Mouse (Mus musculus) hindbrain, embryonic 15.5 days (tissue): ENCODE measurements at regions not wholly inside any gene's neighbourhood (a gene's known extent, or its start where the extent isn't known, plus 50 kb on each side); places are given as distances from the start of the nearest gene placed in this dataset.

Experiments used
- ATAC-seq: fragments of 200-750 bp; cut with Nextera tagmentation; 2 replicates; pipeline ENCODE4 v1.8.0; 2017; ENCODE audit warnings: low read depth, moderate number of reproducible peaks, moderate TSS enrichment; ENCODE audit not compliant: low FRiP score
- H3K27ac ChIP-seq: fragments of 300-500 bp; sonication (generic); replicated peaks from 2 replicates; pipeline ENCODE4 v1.5.1; 2015; ENCODE audit warnings: mild to moderate bottlenecking, inconsistent platforms
- H3K27me3 ChIP-seq: fragments of 300-500 bp; sonication (generic); 2 replicates; pipeline ENCODE4 v1.6.1; 2015; ENCODE audit warnings: control low read depth, inconsistent platforms
- H3K36me3 ChIP-seq: fragments of 300-500 bp; sonication (generic); 2 replicates; pipeline ENCODE4 v1.6.1; 2015; ENCODE audit warnings: control low read depth, inconsistent platforms
- H3K4me1 ChIP-seq: fragments of 300-500 bp; sonication (generic); replicated peaks from 2 replicates; pipeline ENCODE4 v1.6.1; 2015; ENCODE audit warnings: control low read depth, inconsistent platforms
- H3K4me2 ChIP-seq: fragments of 300-500 bp; sonication (generic); 2 replicates; pipeline ENCODE4 v1.6.1; 2015; ENCODE audit warnings: moderate library complexity, mild to moderate bottlenecking, inconsistent platforms
- H3K4me3 ChIP-seq: fragments of 300-500 bp; sonication (generic); 2 replicates; pipeline ENCODE4 v1.5.1; 2015; ENCODE audit warnings: mild to moderate bottlenecking, inconsistent platforms
- H3K9ac ChIP-seq: fragments of 300-500 bp; sonication (generic); 2 replicates; pipeline ENCODE4 v1.6.1; 2015; ENCODE audit warnings: inconsistent platforms
- H3K9me3 ChIP-seq: fragments of 300-500 bp; sonication (generic); 2 replicates; pipeline ENCODE4 v1.6.1; 2016; ENCODE audit warnings: control low read depth, inconsistent platforms
- WGBS: fragments of 180-500 bp; shearing (Covaris S2); methylation state at CpG from one replicate; pipeline ENCODE4 v1.1.7; 2015; 5-methylcytosine and 5-hydroxymethylcytosine counted together

- Histone ChIP-seq H3K36me3 (no peaks in the 10 kb centered on the region), H3K4me2 (no peak overlapping the region), H3K27me3 (no peaks in the 10 kb centered on the region), H3K4me3 (no peak overlapping the region), H3K4me1 (peaks cover 12% of the 10 kb centered on the region), H3K9me3 (no peaks in the 10 kb centered on the region), H3K9ac (no peak overlapping the region), H3K27ac (no peak overlapping the region)
- ATAC-seq: no peak
- 92% methylated on average over 1 of the region's 1 CpGs for WGBS
These were observed 158.2 kb downstream of the Evx1 start for GRCm38 (mm10) chr6:52471384-52471957.

- Histone ChIP-seq H3K9ac (no peak overlapping the region), H3K36me3 (no peaks in the 10 kb centered on the region), H3K4me1 (peaks cover 12% of the 10 kb centered on the region), H3K27ac (no peak overlapping the region), H3K9me3 (no peaks in the 10 kb centered on the region), H3K27me3 (no peaks in the 10 kb centered on the region), H3K4me2 (no peak overlapping the region), H3K4me3 (no peak overlapping the region)
- WGBS: 74% methylated on average over 4 of the region's 4 CpGs
- ATAC-seq: no peak
These were observed 158.7 kb downstream of the Evx1 start for GRCm38 (mm10) chr6:52472008-52472407.

GRCm38 (mm10) chr6:52473042-52473589, 159.8 kb downstream of the Evx1 start:
- no peaks in the 10 kb centered on the region for H3K27me3 ChIP-seq
- H3K4me2 ChIP-seq: no peak overlapping the region
- no peaks in the 10 kb centered on the region for H3K36me3 ChIP-seq
- ATAC-seq: peak; percentile 27; the same call in 1 of the 2 replicates
- H3K27ac ChIP-seq: no peak overlapping the region
- no peak overlapping the region for H3K9ac ChIP-seq
- WGBS: 56% methylated on average over 12 of the region's 12 CpGs
- no peak overlapping the region for H3K4me3 ChIP-seq
- H3K9me3 ChIP-seq: no peaks in the 10 kb centered on the region
- H3K4me1 ChIP-seq: peaks cover 12% of the 10 kb centered on the region

DNA sequence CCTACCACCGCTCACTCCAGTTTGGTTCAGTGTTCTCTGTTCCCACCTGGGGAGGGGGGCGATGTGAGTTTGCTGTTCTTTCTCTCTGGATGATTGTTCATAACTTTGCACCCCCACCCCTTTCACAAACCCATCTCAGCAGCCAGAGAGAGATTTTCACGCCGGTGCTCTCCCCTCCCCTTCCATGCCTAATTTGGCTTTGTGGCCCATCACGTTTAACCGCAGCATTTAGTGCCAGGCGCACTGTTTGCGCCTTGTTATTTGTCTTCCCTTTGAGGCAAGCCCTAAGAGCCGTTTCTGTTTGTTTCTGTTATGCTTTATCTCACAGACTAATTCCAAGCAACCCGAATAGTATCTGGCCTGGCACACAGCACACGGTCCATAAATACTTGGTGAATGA, 160.6 kb downstream of the Evx1 start:
- H3K4me1 ChIP-seq: peaks cover 12% of the 10 kb centered on the region
- no peaks in the 10 kb centered on the region for H3K36me3 ChIP-seq
- H3K9me3 ChIP-seq: no peaks in the 10 kb centered on the region
- no peak overlapping the region for H3K4me2 ChIP-seq
- no peak overlapping the region for H3K4me3 ChIP-seq
- 33% methylated on average over 11 of the region's 11 CpGs for WGBS
- H3K27me3 ChIP-seq: no peaks in the 10 kb centered on the region
- H3K27ac ChIP-seq: no peak overlapping the region
- no peak for ATAC-seq
- H3K9ac ChIP-seq: no peak overlapping the region

GRCm38 (mm10) chr6:52475676-52476075, 162.4 kb downstream of the Evx1 start:
- no peak for ATAC-seq
- Histone ChIP-seq H3K4me2 (no peak overlapping the region), H3K9ac (no peak overlapping the region), H3K27ac (no peak overlapping the region), H3K9me3 (no peaks in the 10 kb centered on the region), H3K36me3 (no peaks in the 10 kb centered on the region), H3K4me3 (no peak overlapping the region), H3K27me3 (no peaks in the 10 kb centered on the region), H3K4me1 (peaks cover 12% of the 10 kb centered on the region)
- WGBS: 80% methylated on average over 8 of the region's 8 CpGs

GRCm38 (mm10) chr6:52476907-52477306, 163.3 kb downstream of the Hibadh start:
- WGBS: 71% methylated on average over 7 of the region's 7 CpGs
- Histone ChIP-seq H3K4me1 (peaks cover 12% of the 10 kb centered on the region), H3K4me2 (no peak overlapping the region), H3K9me3 (no peaks in the 10 kb centered on the region), H3K27me3 (no peaks in the 10 kb centered on the region), H3K36me3 (no peaks in the 10 kb centered on the region), H3K27ac (no peak overlapping the region), H3K9ac (no peak overlapping the region), H3K4me3 (no peak overlapping the region)
- ATAC-seq: no peak

DNA sequence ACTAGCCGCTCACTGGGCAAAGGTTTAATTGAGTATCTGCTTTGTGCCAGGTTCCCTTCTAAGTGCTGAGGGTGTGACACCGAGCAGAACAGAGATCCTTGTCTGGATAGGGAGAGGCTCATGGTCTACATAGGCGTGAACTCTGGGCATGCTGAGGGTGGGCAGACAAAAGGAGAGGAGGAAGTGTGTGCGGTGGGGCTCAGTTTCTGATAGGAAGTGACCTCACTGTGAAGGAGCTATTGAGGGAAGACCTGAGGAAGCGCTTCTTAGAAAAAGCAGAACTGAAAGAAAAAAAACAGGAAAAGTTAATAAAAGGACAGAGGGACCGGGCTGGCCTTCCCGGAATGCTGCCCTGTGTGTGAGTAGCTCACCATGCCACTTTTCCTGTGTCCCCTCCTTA, 162.8 kb downstream of the Hibadh start:
- WGBS: 84% methylated on average over 7 of the region's 7 CpGs
- ATAC-seq: no peak
- no peak overlapping the region for H3K9ac ChIP-seq
- no peak overlapping the region for H3K27ac ChIP-seq
- H3K4me3 ChIP-seq: no peak overlapping the region
- no peak overlapping the region for H3K4me2 ChIP-seq
- H3K36me3 ChIP-seq: no peaks in the 10 kb centered on the region
- H3K9me3 ChIP-seq: no peaks in the 10 kb centered on the region
- H3K4me1 ChIP-seq: peaks cover 12% of the 10 kb centered on the region
- no peaks in the 10 kb centered on the region for H3K27me3 ChIP-seq

GRCm38 (mm10) chr6:52478624-52479023, 161.6 kb downstream of the Hibadh start:
- WGBS: 88% methylated on average over 2 of the region's 2 CpGs
- Histone ChIP-seq H3K27ac (no peak overlapping the region), H3K9me3 (no peaks in the 10 kb centered on the region), H3K4me3 (no peak overlapping the region), H3K4me1 (peaks cover 11% of the 10 kb centered on the region), H3K36me3 (no peaks in the 10 kb centered on the region), H3K27me3 (no peaks in the 10 kb centered on the region), H3K4me2 (no peak overlapping the region), H3K9ac (no peak overlapping the region)
- ATAC-seq: no peak

- Histone ChIP-seq H3K4me3 (no peak overlapping the region), H3K9me3 (no peaks in the 10 kb centered on the region), H3K4me1 (peaks cover 5% of the 10 kb centered on the region; the same call in 1 of the 2 replicates), H3K9ac (no peak overlapping the region), H3K27me3 (no peaks in the 10 kb centered on the region), H3K27ac (no peak overlapping the region), H3K4me2 (no peak overlapping the region), H3K36me3 (no peaks in the 10 kb centered on the region)
- no peak for ATAC-seq
- WGBS: 71% methylated on average over 12 of the region's 12 CpGs
These were observed 161.0 kb downstream of the Hibadh start for GRCm38 (mm10) chr6:52479200-52479599.

DNA sequence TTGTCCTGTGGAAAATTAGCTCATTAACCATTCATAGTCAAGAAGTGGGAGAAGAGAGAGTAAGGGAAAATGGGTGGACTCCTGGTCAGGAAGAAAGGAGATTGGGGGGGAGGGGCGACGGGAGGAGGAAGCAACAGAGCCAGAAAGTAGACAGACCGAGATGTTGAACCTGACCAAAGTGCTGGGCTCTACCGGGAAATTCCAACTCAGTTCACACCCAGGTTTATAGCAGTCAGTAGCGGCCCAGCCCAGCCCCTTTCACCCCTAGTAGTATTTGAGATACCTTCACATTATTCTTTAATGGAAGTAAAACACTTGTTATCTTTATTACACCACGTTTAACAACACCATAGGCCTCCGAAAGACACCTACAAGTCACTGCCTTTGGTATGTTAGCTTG, 158.2 kb downstream of the Hibadh start:
- no peaks in the 10 kb centered on the region for H3K27me3 ChIP-seq
- H3K9ac ChIP-seq: no peak overlapping the region
- 84% methylated on average over 7 of the region's 7 CpGs for WGBS
- no peak overlapping the region for H3K27ac ChIP-seq
- H3K36me3 ChIP-seq: no peaks in the 10 kb centered on the region
- ATAC-seq: no peak
- H3K4me3 ChIP-seq: no peak overlapping the region
- H3K4me1 ChIP-seq: 0 out of 2 replicates have a peak, but pooled peaks cover 4% of the 10 kb centered on the region
- no peaks in the 10 kb centered on the region for H3K9me3 ChIP-seq
- no peak overlapping the region for H3K4me2 ChIP-seq

DNA sequence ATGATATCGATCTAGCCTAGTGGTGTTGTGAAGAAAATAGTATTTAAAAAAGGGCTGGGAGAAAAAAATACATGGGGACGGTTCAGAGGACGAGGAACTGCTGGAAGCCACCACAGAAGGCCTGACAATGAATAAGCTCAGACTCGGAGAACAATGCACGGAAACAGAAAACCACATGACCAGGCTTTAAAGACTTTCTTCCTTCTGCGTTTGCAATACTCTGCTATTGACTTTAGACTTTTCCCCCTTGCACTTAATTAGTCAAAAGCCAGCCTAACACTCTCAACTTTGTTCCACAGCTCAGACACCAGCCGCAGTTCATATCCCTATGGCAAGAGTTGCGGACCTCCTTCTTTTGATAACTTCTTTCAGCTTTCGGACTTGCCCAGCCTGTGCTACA, 154.0 kb downstream of the Hibadh start:
- Histone ChIP-seq H3K4me2 (no peak overlapping the region), H3K9me3 (no peaks in the 10 kb centered on the region), H3K4me3 (no peak overlapping the region), H3K27ac (no peak overlapping the region), H3K4me1 (0 out of 2 replicates have a peak, but pooled peaks cover 4% of the 10 kb centered on the region), H3K9ac (no peak overlapping the region), H3K36me3 (no peaks in the 10 kb centered on the region), H3K27me3 (no peaks in the 10 kb centered on the region)
- WGBS: 59% methylated on average over 9 of the region's 9 CpGs
- no peak for ATAC-seq

GRCm38 (mm10) chr6:52486655-52487054, 153.5 kb downstream of the Hibadh start:
- H3K9me3 ChIP-seq: no peaks in the 10 kb centered on the region
- H3K27me3 ChIP-seq: no peaks in the 10 kb centered on the region
- H3K36me3 ChIP-seq: no peaks in the 10 kb centered on the region
- ATAC-seq: no peak
- no peak overlapping the region for H3K4me3 ChIP-seq
- 72% methylated on average over 4 of the region's 4 CpGs for WGBS
- H3K4me1 ChIP-seq: 0 out of 2 replicates have a peak, but pooled peaks cover 4% of the 10 kb centered on the region
- H3K4me2 ChIP-seq: no peak overlapping the region
- H3K27ac ChIP-seq: no peak overlapping the region
- no peak overlapping the region for H3K9ac ChIP-seq

- no peak overlapping the region for H3K4me3 ChIP-seq
- no peaks in the 10 kb centered on the region for H3K9me3 ChIP-seq
- ATAC-seq: no peak
- 92% methylated on average over 5 of the region's 5 CpGs for WGBS
- 0 out of 2 replicates have a peak, but pooled peaks cover 4% of the 10 kb centered on the region for H3K4me1 ChIP-seq
- H3K27ac ChIP-seq: no peak overlapping the region
- no peak overlapping the region for H3K4me2 ChIP-seq
- H3K9ac ChIP-seq: no peak overlapping the region
- no peaks in the 10 kb centered on the region for H3K36me3 ChIP-seq
- no peaks in the 10 kb centered on the region for H3K27me3 ChIP-seq
These were observed 152.3 kb downstream of the Hibadh start for GRCm38 (mm10) chr6:52487861-52488260.
